Mouse (Mus musculus) ES-Bruce4 (cell line): ENCODE results near the gene Nfib. TPM values are rescaled to one million over a fixed set of nuclear protein-coding genes. Genes with fewer than 3 reads are reported as not detected.

Experiments
- H3K27ac ChIP-seq: 2 replicates; pipeline ENCODE4 v1.5.1; 2012; ENCODE audit warnings: low read length, inconsistent platforms; ENCODE audit not compliant: insufficient read depth
- H3K27me3 ChIP-seq: 2 replicates; pipeline ENCODE4 v1.6.1; 2012; ENCODE audit warnings: mild to moderate bottlenecking, low read length, inconsistent platforms; ENCODE audit not compliant: control insufficient read depth, poor library complexity, insufficient read depth, severe bottlenecking
- H3K36me3 ChIP-seq: 2 replicates; pipeline ENCODE4 v1.6.1; 2012; ENCODE audit warnings: inconsistent platforms, mild to moderate bottlenecking, low read length, moderate library complexity; ENCODE audit not compliant: control insufficient read depth, poor library complexity, insufficient read depth, severe bottlenecking
- H3K4me1 ChIP-seq: one replicate; pipeline ENCODE4 v1.8.1; 2011; ENCODE audit warnings: low read length; ENCODE audit not compliant: control insufficient read depth, insufficient read depth
- H3K4me3 ChIP-seq: 2 replicates; pipeline ENCODE4 v1.5.1; 2011; ENCODE audit warnings: low read depth, mild to moderate bottlenecking, low read length
- H3K9ac ChIP-seq: 2 replicates; pipeline ENCODE4 v1.6.1; 2012; ENCODE audit warnings: low read depth, mild to moderate bottlenecking, inconsistent platforms; ENCODE audit not compliant: poor library complexity, severe bottlenecking
- H3K9me3 ChIP-seq: replicated peaks from 2 replicates; pipeline ENCODE4 v1.6.1; 2012; ENCODE audit warnings: mild to moderate bottlenecking, low read length, inconsistent platforms; ENCODE audit not compliant: control insufficient read depth, poor library complexity, insufficient read depth, severe bottlenecking
- CTCF ChIP-seq: IDR thresholded peaks from one replicate; pipeline ENCODE4 v1.8.1; 2011; ENCODE audit warnings: low read depth, low read length
- EP300 ChIP-seq: IDR thresholded peaks from 2 replicates; pipeline ENCODE4 v1.6.1; 2011; ENCODE audit warnings: low read depth, low read length; ENCODE audit not compliant: insufficient read depth
- POLR2A ChIP-seq: IDR thresholded peaks from one replicate; pipeline ENCODE4 v1.8.1; 2011; ENCODE audit warnings: low read length; ENCODE audit not compliant: insufficient read depth
- polyA plus RNA-seq: library from polyadenylated mRNA; stranded (reverse); fragments of >200 nt; gene quantifications from 2 replicates; pipeline ENCODE4 v1.2.4, GENCODE M21; 2011; ENCODE audit warnings: low read depth; ENCODE audit not compliant: missing spikeins, insufficient read depth, insufficient read length

Gene Nfib
- polyA plus RNA-seq, 1 experiment = 4.6 TPM

DNA sequence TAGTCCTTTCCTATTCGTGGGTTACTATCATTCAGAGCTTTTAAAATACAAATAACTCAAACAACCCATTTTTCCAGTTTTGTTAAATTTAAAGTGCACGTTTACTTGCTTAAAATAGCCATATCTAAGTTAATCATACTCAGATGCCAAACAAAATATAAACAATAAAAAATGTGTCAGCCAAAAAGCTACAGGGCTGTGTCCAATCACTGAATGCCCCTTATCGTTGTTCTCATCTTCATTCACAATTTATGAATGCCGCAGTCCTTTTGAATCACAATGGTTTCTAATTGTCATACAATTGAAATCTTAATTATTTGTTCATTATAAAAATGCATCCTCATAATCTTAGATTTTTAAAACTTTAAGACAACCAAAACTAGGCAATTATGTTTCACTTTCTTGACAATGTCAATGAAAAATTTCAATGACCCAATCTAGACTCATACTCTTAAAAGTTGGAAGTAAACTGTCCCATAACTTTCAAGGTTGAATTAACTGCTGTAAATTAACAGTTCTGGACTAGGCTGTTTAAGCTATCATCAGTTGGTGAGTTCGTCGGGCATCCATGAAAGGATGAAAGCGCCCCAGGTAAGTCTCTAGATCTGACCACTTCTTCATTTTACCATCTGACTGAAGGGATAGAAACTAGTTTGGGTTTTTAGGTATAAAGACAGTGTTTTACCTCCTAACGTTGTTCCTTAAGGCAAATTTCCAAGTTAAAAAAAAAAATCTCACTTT lies 202.1 kb downstream of the Nfib start:
- Histone ChIP-seq H3K27me3 (no peaks in the 10 kb centered on the region), H3K9me3 (no peaks in the 10 kb centered on the region), H3K9ac (peak overlapping the region; percentile 93), H3K27ac (no peak overlapping the region), H3K4me1 (no peaks in the 10 kb centered on the region), H3K36me3 (no peaks in the 10 kb centered on the region), H3K4me3 (no peak overlapping the region)
- TF ChIP-seq EP300 (no peak), POLR2A (no peak), CTCF (no peak)

DNA sequence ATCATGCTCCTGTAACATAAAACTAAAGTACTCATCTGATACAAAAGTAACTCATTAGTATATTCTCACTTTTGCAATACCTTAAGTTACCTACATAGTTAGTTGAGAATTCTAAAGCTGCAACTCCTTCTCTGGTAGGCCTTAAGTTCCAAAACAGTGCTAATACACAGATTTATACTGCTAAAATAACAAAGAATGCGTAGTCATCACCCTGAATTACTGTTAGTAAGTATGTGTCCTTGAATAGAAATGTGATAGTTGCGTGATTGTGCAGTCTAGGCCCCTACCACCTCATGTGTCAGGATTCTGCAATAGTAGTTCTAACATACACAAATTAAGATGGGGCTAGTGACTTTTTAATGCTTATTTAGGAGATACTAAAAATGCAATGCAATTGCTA lies 202.9 kb downstream of the Nfib start:
- no peak overlapping the region for H3K9ac ChIP-seq
- no peaks in the 10 kb centered on the region for H3K27me3 ChIP-seq
- peaks cover 3% of the 10 kb centered on the region for H3K4me1 ChIP-seq
- no peaks in the 10 kb centered on the region for H3K9me3 ChIP-seq
- H3K27ac ChIP-seq = no peak overlapping the region
- TF ChIP-seq EP300 (no peak), CTCF (no peak), POLR2A (no peak)
- no peaks in the 10 kb centered on the region for H3K36me3 ChIP-seq
- no peak overlapping the region for H3K4me3 ChIP-seq

DNA sequence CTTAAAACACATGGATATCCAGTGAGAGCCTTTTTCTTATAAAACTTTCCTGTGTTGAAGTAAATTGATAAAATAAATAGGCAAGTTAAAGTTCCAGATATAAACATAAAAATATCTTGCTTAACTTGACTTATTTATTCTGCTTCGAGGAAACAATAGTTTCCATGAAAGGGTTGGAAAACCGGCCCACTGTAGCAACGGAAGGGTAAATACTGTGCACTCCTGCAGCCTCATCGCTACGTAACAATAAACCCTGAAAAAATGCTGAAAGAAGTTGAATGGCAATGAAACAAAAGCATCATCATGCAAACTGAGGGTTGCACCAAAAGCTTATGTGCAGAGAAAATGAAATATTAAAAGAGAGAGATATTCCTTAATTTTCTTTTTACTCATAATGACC lies 203.5 kb downstream of the Nfib start:
- H3K9me3 ChIP-seq = no peaks in the 10 kb centered on the region
- peaks cover 3% of the 10 kb centered on the region for H3K4me1 ChIP-seq
- H3K27ac ChIP-seq = no peak overlapping the region
- no peaks in the 10 kb centered on the region for H3K36me3 ChIP-seq
- no peak overlapping the region for H3K9ac ChIP-seq
- no peaks in the 10 kb centered on the region for H3K27me3 ChIP-seq
- no peak overlapping the region for H3K4me3 ChIP-seq
- TF ChIP-seq CTCF (no peak), EP300 (no peak), POLR2A (no peak)

DNA sequence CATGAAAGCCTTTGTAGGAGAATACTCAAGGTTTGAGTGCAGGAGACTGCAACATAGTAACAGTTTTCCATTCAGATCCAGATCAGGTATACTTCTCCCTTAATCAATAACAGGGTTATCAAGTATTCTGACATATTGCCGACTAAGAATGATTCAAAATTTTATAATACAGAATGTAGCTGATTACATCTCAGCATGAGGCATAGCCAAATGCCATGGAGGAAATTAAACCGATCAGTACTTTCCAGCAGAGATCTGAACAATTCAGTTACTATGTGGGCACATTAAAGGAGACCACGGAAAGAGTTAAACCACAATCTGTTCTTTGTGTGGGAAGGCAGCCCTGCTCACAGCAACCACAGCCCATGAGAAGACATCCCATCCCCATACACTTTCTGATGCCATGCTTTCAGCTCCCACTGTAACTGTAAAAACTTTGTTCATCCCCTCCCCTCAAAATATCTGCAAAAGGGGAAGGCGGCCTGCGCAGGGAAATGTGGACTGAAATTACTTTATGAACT lies 204.9 kb downstream of the Nfib start:
- Histone ChIP-seq H3K4me3 (no peak overlapping the region), H3K27me3 (no peaks in the 10 kb centered on the region), H3K27ac (no peak overlapping the region), H3K36me3 (no peaks in the 10 kb centered on the region), H3K9ac (no peak overlapping the region), H3K4me1 (peaks cover 3% of the 10 kb centered on the region), H3K9me3 (no peaks in the 10 kb centered on the region)
- TF ChIP-seq POLR2A (no peak), CTCF (no peak), EP300 (no peak)

DNA sequence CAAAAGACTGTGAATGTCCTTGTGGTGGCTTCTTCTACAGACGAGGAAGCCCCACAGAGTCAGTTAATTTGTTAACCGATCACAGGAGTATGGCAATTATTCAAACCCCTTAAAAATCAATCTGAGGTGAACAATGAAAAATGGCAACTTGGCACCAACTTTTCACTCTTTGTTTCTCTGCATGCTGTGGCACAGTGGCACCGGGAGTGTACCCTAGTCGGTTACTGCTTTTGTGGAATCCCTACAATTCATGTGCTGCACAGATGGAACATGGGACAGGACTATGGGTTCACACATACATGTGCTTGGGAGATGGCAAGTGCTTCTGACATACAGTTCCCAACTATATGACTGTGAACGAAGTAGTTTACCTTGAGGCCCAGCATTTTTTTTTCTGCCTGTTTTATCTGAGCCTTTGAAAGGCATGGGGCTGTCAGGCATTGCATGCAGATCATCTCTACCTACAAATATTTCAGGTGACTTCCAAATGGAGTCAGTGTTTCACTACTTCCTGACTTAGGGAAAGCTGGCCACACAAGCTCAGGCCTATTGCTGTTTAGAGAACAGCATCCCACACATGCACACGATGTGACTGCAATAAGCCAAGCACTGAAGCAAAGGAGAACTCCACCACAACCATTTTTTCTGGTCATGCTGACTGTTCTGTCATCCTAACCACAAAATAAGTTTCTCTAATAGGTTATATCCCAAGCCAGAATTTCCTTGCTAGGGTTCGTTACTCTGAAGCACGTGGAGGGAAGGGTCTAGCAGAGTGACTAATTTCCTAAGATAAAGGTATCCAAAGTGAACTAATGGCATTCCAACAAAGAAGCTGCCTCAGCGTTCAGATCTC lies 205.6 kb downstream of the Nfib start:
- TF ChIP-seq EP300 (no peak), CTCF (no peak), POLR2A (no peak)
- Histone ChIP-seq H3K9ac (no peak overlapping the region), H3K9me3 (no peaks in the 10 kb centered on the region), H3K27ac (no peak overlapping the region), H3K36me3 (no peaks in the 10 kb centered on the region), H3K4me3 (no peak overlapping the region), H3K4me1 (peaks cover 3% of the 10 kb centered on the region), H3K27me3 (no peaks in the 10 kb centered on the region)
